Mouse (Mus musculus) lung, postnatal 0 days (tissue): ENCODE data around the gene Tigd2.

Source experiments
- CTCF ChIP-seq: IDR thresholded peaks from 2 replicates; pipeline ENCODE4 v1.5.1; 2016; ENCODE audit warnings: antibody characterized with exemption, mild to moderate bottlenecking
- EP300 ChIP-seq: IDR thresholded peaks from 2 replicates; pipeline ENCODE4 v1.6.1; 2016; ENCODE audit warnings: antibody characterized with exemption, mild to moderate bottlenecking, control low read depth

GRCm38 (mm10) chr6:59161801-59162478, 46.7 kb upstream of the Tigd2 start:
- TF ChIP-seq CTCF: no peak
- no peak for TF ChIP-seq EP300
